Mouse (Mus musculus) T-cell, adult 2 months (primary cell): ENCODE results near the gene Ptms.
A peak's percentile ranks its signal among the peaks of the same experiment; 100 is the strongest.
"Not testable (repeated sequence)": the region's sequence is repeated elsewhere in the genome, so short reads cannot be mapped to it uniquely, and the experiment has no call there.

Experiments used
- DNase-seq: peaks from one replicate; pipeline ENCODE4 v3.0.0; 2022; ENCODE audit warnings: low spot score

Ptms gene

GRCm38 (mm10) chr6:124904161-124904981, 15.5 kb downstream of the Ptms start:
- peak; percentile 26 for DNase-seq

GRCm38 (mm10) chr6:124903580-124904151, 16.2 kb downstream of the Ptms start:
- peak; percentile 91 for DNase-seq

- DNase-seq = no peak
Observed at GRCm38 (mm10) chr6:124901851-124902250, 18.1 kb downstream of the Ptms start.

GRCm38 (mm10) chr6:124900801-124901480, 19.0 kb downstream of the Ptms start:
- peak; percentile 19 for DNase-seq

- DNase-seq = peak; percentile 64
Observed at GRCm38 (mm10) chr6:124900056-124900800, 19.7 kb downstream of the Ptms start.

- DNase-seq = peak; percentile 65
Observed at GRCm38 (mm10) chr6:124898359-124898758, 21.5 kb downstream of the Ptms start.

- not testable (repeated sequence) for DNase-seq
Observed at GRCm38 (mm10) chr6:124894113-124894512, 25.8 kb downstream of the Ptms start.

GRCm38 (mm10) chr6:124890997-124891396, 28.9 kb downstream of the Ptms start:
- DNase-seq = no peak

GRCm38 (mm10) chr6:124888555-124889125, 31.3 kb downstream of the Ptms start:
- no peak for DNase-seq

GRCm38 (mm10) chr6:124887986-124888385, 31.9 kb downstream of the Ptms start, which contains the start of gene Cd4:
Gene Cd4 (minus strand): TSS chr6:124888221.
- DNase-seq = peak; percentile 28

- DNase-seq = peak; percentile 69
Observed at GRCm38 (mm10) chr6:124885956-124886381, 33.9 kb downstream of the Ptms start.

- DNase-seq = peak; percentile 90
Observed at GRCm38 (mm10) chr6:124884714-124885500, 35.0 kb downstream of the Ptms start.

GRCm38 (mm10) chr6:124883351-124883750, 36.6 kb downstream of the Ptms start:
- DNase-seq = no peak

GRCm38 (mm10) chr6:124881821-124882220, 38.1 kb downstream of the Ptms start:
- no peak for DNase-seq

- DNase-seq = no peak
Observed at GRCm38 (mm10) chr6:124879390-124879789, 40.5 kb downstream of the Ptms start.

- DNase-seq = no peak
Observed at GRCm38 (mm10) chr6:124874348-124874747, 45.6 kb downstream of the Ptms start.

GRCm38 (mm10) chr6:124866560-124866959, 53.3 kb downstream of the Ptms start:
- no peak for DNase-seq

- DNase-seq = no peak
Observed at GRCm38 (mm10) chr6:124865766-124866362, 54.0 kb downstream of the Ptms start.
